Mouse (Mus musculus) spleen, adult 2 months (tissue): ENCODE measurements around the gene Pum1.

Experiments used
- CTCF ChIP-seq: fragments of 200-500 bp; IDR thresholded peaks from 2 replicates; pipeline ENCODE4 v1.5.1; 2011; ENCODE audit warnings: mild to moderate bottlenecking, inconsistent platforms; ENCODE audit not compliant: insufficient read depth, insufficient read length, insufficient replicate concordance; ENCODE audit errors: extremely low read depth
- POLR2A ChIP-seq: fragments of 200-500 bp; IDR thresholded peaks from 2 replicates; pipeline ENCODE4 v1.6.1; 2011; ENCODE audit warnings: low read depth, low read length, inconsistent platforms

DNA sequence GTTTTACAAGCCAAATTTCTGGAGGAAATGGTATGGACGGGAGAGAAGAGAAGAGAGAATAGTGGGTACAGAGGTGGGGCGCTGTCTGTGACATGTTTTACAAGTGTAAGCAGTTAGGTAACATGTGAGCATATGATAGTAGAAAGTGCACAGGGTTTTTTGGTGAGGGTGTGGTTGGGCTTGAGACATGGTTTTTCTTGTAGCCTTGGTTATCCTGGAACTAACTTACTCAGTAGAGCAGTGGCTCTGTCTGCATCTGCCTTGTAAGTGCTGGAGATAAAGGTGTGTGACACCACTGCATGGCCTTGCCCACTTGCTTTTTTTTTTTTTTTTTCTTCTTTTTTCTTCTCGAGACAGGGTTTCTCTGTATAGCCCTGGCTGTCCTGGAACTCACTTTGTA, 49.2 kb downstream of the Pum1 start:
- no peak for TF ChIP-seq POLR2A
- no peak for TF ChIP-seq CTCF
